In genomic region chr11:74527555-74527954, GRCm38 (mm10) we compare ENCODE assay signal across 17 mouse cellular contexts.
DNase-seq lines count a peak whose midpoint lies in the region; ATAC-seq lines count a peak whose summit lies in the region.
"Had no signal": no experiment of that assay in that cellular context is flagged by ENCODE, and none has a peak within 500 bp of the region (broad histone marks: within the 10 kb centered on the region; RNA-seq: fewer than 3 reads in every experiment).

No protein-coding gene starts in this region.

- H3K27ac ChIP-seq in limb, embryonic 13.5 days, result no peak overlapping the region
- H3K27ac ChIP-seq in limb, embryonic 10.5 days, result no peak overlapping the region
- H3K27ac ChIP-seq: embryonic facial prominence, embryonic 12.5 days; hindbrain, embryonic 10.5 days; hindbrain, embryonic 14.5 days had no signal

- H3K4me1 ChIP-seq in limb, embryonic 13.5 days, result peaks cover 30% of the 10 kb centered on the region
- H3K4me1 ChIP-seq in limb, embryonic 10.5 days, result peaks cover 30% of the 10 kb centered on the region

- no peak overlapping the region for H3K4me3 ChIP-seq in limb, embryonic 13.5 days
- no peak overlapping the region for H3K4me3 ChIP-seq in limb, embryonic 10.5 days
- H3K4me3 ChIP-seq: embryonic facial prominence, embryonic 12.5 days had no signal

- peaks cover 54% of the 10 kb centered on the region for H3K27me3 ChIP-seq in limb, embryonic 13.5 days
- peaks cover 56% of the 10 kb centered on the region for H3K27me3 ChIP-seq in limb, embryonic 10.5 days (ENCODE audit: low read depth, poor library complexity, severe bottlenecking)
- H3K27me3 ChIP-seq: CH12.LX had no signal

- no peaks in the 10 kb centered on the region for H3K36me3 ChIP-seq in limb, embryonic 13.5 days
- H3K36me3 ChIP-seq in limb, embryonic 10.5 days, result no peaks in the 10 kb centered on the region
- H3K36me3 ChIP-seq: embryonic facial prominence, embryonic 12.5 days; heart, embryonic 12.5 days; hindbrain, embryonic 10.5 days had no signal

- 60% methylated on average over 7 of the region's 7 CpGs for WGBS in limb, embryonic 13.5 days
- WGBS in limb, embryonic 10.5 days, result 77% methylated on average over 7 of the region's 7 CpGs

- H3K4me2 ChIP-seq in limb, embryonic 13.5 days (replicated peaks), result peak overlapping the region; percentile 60; the same call in 1 of the 2 replicates

- no peak overlapping the region for H3K9ac ChIP-seq in limb, embryonic 13.5 days
- H3K9ac ChIP-seq: embryonic facial prominence, embryonic 12.5 days; hindbrain, embryonic 14.5 days had no signal

- peak; percentile 44 for ATAC-seq in frontal cortex, adult (ENCODE audit: low TSS enrichment)
- no peak for ATAC-seq in limb, embryonic 13.5 days (ENCODE audit: low FRiP score, low read depth)
- ATAC-seq: forebrain, embryonic 14.5 days had no signal

- DNase-seq in frontal cortex, adult 2 months (ENCODE audit: extremely low spot score in 1 of 2, low spot score in 1 of 2), result no peak
- no peak for DNase-seq in limb, embryonic 10.5 days (ENCODE audit: low spot score)
- peak; percentile 39 for DNase-seq in right cerebral cortex, postnatal 25 days
- DNase-seq in right cerebral cortex, postnatal 36 days (ENCODE audit: low spot score in 2 of 2), result no peak
- DNase-seq in Muller cell, postnatal 12 days (ENCODE audit: inconsistent ontology term), result no peak
- DNase-seq: adrenal gland, adult 2 months; adrenal gland, postnatal 25 days; cerebellum, adult 2 months; embryo, embryonic 11 days had no signal

- H3K9me3 ChIP-seq in limb, embryonic 13.5 days, result no peaks in the 10 kb centered on the region
- no peaks in the 10 kb centered on the region for H3K9me3 ChIP-seq in limb, embryonic 10.5 days (replicated peaks)
- H3K9me3 ChIP-seq: embryonic facial prominence, embryonic 12.5 days; heart, embryonic 12.5 days; hindbrain, embryonic 10.5 days had no signal
